ENCODE assay signal across 12 mouse cellular contexts in the genomic region with DNA sequence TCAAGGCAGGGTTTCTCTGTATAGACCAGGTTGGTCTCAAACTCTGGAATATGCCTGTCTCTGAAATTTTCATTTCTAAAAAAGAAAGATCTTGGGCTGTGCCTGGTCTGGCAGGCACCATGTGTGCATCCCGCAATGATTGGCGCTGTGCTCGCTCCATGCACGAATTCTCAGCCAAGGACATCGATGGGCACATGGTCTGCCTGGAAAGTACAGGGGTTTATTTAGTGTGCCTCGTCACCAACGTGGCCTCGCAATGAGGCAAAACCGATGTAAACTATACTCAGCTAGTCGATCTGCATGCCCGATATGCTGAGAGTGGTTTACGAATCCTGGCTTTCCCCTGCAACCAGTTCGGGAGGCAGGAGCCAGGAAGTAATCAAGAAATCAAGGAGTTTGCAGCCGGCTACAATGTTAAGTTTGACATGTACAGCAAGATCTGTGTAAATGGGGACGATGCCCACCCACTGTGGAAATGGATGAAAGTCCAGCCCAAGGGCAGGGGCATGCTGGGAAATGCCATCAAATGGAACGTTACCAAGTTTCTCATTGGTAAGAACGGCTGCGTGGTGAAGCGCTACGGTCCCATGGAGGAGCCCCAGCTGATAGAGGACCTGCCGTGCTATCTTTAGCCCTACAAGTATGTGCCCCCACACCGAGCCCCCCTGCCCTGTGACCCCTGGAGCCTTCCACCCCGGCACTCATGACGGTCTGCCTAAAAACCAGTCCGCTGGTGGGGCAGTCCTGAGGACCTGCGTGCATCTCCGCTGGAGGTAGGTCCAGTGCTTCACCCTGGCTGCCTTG. TPM values are rescaled to one million over a fixed set of nuclear protein-coding genes. Genes with fewer than 3 reads are reported as not detected.
DNase-seq lines count a peak whose midpoint lies in the region; ATAC-seq and TF ChIP-seq lines count a peak whose summit lies in the region.
"Had no signal": no experiment of that assay in that cellular context is flagged by ENCODE, and none has a peak within 500 bp of the region (broad histone marks: within the 10 kb centered on the region; RNA-seq: fewer than 3 reads in every experiment).

No protein-coding gene starts in this region.

- WGBS in heart, embryonic 16.5 days: 51% methylated on average over 27 of the region's 27 CpGs
- 85% methylated on average over 27 of the region's 27 CpGs for WGBS in intestine, embryonic 16.5 days

- intact Hi-C loops in gastrocnemius, adult 2 months (cut with DNase I): no loop called here

- H3K27me3 ChIP-seq in heart, embryonic 16.5 days (ENCODE audit: control insufficient read depth, insufficient read depth, low read length): no peaks in the 10 kb centered on the region
- H3K27me3 ChIP-seq in intestine, embryonic 16.5 days (replicated peaks; ENCODE audit: control insufficient read depth, insufficient read depth, low read length): no peaks in the 10 kb centered on the region
- H3K27me3 ChIP-seq: embryonic facial prominence, embryonic 13.5 days; limb, embryonic 15.5 days had no signal

- peak overlapping the region; percentile 81 for H3K27ac ChIP-seq in heart, embryonic 16.5 days (ENCODE audit: low read length)
- H3K27ac ChIP-seq in gastrocnemius, adult 2 months: no peak overlapping the region
- no peak overlapping the region for H3K27ac ChIP-seq in intestine, embryonic 16.5 days (ENCODE audit: low read length)
- H3K27ac ChIP-seq: embryonic facial prominence, embryonic 13.5 days; limb, embryonic 15.5 days; macrophage had no signal

- H3K9me3 ChIP-seq in heart, embryonic 16.5 days (replicated peaks; ENCODE audit: control insufficient read depth, low read length): no peaks in the 10 kb centered on the region
- no peaks in the 10 kb centered on the region for H3K9me3 ChIP-seq in intestine, embryonic 16.5 days (ENCODE audit: control insufficient read depth, low read length)
- H3K9me3 ChIP-seq: embryonic facial prominence, embryonic 13.5 days; limb, embryonic 15.5 days had no signal

- H3K4me1 ChIP-seq in heart, embryonic 16.5 days (ENCODE audit: control insufficient read depth, insufficient read depth, low read length): peaks cover 23% of the 10 kb centered on the region
- H3K4me1 ChIP-seq in intestine, embryonic 16.5 days (ENCODE audit: control insufficient read depth, insufficient read depth, low read length): peaks cover 7% of the 10 kb centered on the region; the same call in 1 of the 2 replicates

- TF ChIP-seq CTCF in gastrocnemius, adult 2 months (IDR thresholded peaks at IDR 0.05): no peak

- ATAC-seq in cerebellum, adult (ENCODE audit: insufficient number of reproducible peaks, low FRiP score, low TSS enrichment): peak; percentile 58; the same call in 1 of the 2 replicates
- ATAC-seq in heart, embryonic 16.5 days (replicated peaks; ENCODE audit: extremely low read depth, insufficient read depth, low FRiP score): peak; percentile 88
- ATAC-seq in intestine, embryonic 16.5 days: no peak

- peak overlapping the region; percentile 64 for H3K9ac ChIP-seq in heart, embryonic 16.5 days (ENCODE audit: low read length)
- no peak overlapping the region for H3K9ac ChIP-seq in intestine, embryonic 16.5 days (ENCODE audit: low read depth, low read length)
- H3K9ac ChIP-seq: embryonic facial prominence, embryonic 13.5 days; limb, embryonic 15.5 days had no signal

- H3K4me3 ChIP-seq in heart, embryonic 16.5 days (ENCODE audit: low read length): peak overlapping the region; percentile 49
- no peak overlapping the region for H3K4me3 ChIP-seq in gastrocnemius, adult 2 months
- no peak overlapping the region for H3K4me3 ChIP-seq in intestine, embryonic 16.5 days (ENCODE audit: low read length)
- H3K4me3 ChIP-seq: embryonic facial prominence, embryonic 13.5 days; limb, embryonic 15.5 days had no signal

- H3K36me3 ChIP-seq in heart, embryonic 16.5 days (ENCODE audit: control insufficient read depth, insufficient read depth): peaks cover 30% of the 10 kb centered on the region
- no peaks in the 10 kb centered on the region for H3K36me3 ChIP-seq in intestine, embryonic 16.5 days (ENCODE audit: control insufficient read depth, insufficient read depth, low read length)

- H3K4me2 ChIP-seq in heart, embryonic 16.5 days (ENCODE audit: low read depth, low read length): peak overlapping the region; percentile 66
- H3K4me2 ChIP-seq in intestine, embryonic 16.5 days (ENCODE audit: low read depth, low read length): no peak overlapping the region
- H3K4me2 ChIP-seq: embryonic facial prominence, embryonic 13.5 days; limb, embryonic 15.5 days had no signal

- no peak for DNase-seq in cerebellum, adult 11 months
- peak; percentile 39 for DNase-seq in adrenal gland, adult 8-10 months
- peak; percentile 13 to 68 for DNase-seq in cerebellum, postnatal 14 days
- DNase-seq in gastrocnemius, adult 2 months: no peak
- no peak for DNase-seq in adipocyte (ENCODE audit: low spot score)
- DNase-seq: thymus, postnatal 4 days had no signal

RNA-seq across cellular contexts. Expression of gene Hnrnpll, which starts 8.0 kb away (rescaled TPM):
- total RNA-seq in adrenal gland, adult 8-10 months (2022): 10 to 100 TPM; 47.6 to 53.1 (median 50.6) TPM
- 38.7 and 44.4 TPM in 2 replicates for polyA plus RNA-seq in heart, embryonic 16.5 days (2015; fragmentation: Nextera tagmentation; extraction: Ambion mirVana)
- total RNA-seq in gastrocnemius, adult 2 months (2021): 10 to 100 TPM; 16.4 to 18.7 TPM
- polyA plus RNA-seq in intestine, embryonic 16.5 days (2015; fragmentation: Nextera tagmentation; extraction: Ambion mirVana): 34.8 and 37.3 TPM in 2 replicates

Comparison
In these comparisons a context has a peak if more than half of its experiments do, and no peak if none do; other contexts are left out.
1. DNase-seq: peak in adrenal gland, adult 8-10 months (single experiment) and cerebellum, postnatal 14 days (2 of 2); none in cerebellum, adult 11 months (single experiment), gastrocnemius, adult 2 months (single experiment) and adipocyte (single experiment).